Mouse (Mus musculus) adrenal gland, postnatal 0 days (tissue): ENCODE data around the gene Ube2l6. TPM values are rescaled to one million over a fixed set of nuclear protein-coding genes. Genes with fewer than 3 reads are reported as not detected.

Experiments
- polyA plus RNA-seq: library from polyadenylated mRNA; unstranded; fragments of >200 nt; fragmentation: Nextera tagmentation; extraction: Ambion mirVana; gene quantifications from 2 replicates; pipeline ENCODE4 v1.2.1, GENCODE M21; 2015

Gene Ube2l6
- polyA plus RNA-seq = 87.6 and 101 TPM in 2 replicates

DNA sequence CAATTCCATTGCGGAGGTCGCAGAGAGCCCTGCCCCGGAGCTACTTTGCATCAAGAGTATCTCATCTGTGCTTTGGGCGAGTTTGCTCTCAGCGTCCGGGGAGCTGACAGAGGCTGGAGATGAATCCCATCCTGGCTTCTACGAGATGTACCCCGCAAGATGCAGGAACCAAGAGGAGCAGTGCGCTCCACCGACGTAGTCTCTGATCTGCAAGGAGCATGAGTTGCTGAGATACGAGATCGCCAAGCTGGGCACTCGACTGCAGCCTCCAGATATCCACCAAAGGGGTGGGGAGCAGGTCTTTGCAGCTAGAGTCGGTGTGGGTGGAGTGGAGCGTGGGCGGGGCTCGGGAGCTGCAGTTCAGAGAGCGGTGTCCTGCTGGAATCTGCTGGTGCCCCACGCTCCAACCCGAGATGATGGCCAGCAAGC lies at the start of gene Ube2l6:
Gene Ube2l6 (plus strand): TSS at position 336 of the 429 bp plus-strand sequence.

DNA sequence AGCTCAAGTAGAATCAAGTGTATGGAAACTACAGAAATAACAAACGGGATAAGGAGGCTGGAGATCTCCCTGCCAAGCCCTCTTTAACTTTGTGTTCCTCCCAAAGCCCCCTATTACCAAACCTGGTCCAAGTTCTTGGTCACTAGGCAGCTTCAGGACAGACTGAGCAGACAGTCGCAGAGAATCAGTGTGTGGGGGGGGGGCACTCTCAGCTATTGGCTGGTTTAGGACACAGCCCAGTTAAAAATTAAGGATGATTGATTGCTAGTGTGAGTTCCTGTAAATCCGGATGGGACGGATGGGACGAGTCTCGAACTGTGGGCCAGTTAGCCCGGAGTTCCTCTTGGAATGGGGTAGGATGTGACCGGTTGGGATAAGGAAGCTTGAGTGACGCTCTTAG lies 23.4 kb upstream of the Ube2l6 start, which contains the start of gene Serping1:
Gene Serping1 (minus strand): TSS at position 204 of the 400 bp plus-strand sequence.

DNA sequence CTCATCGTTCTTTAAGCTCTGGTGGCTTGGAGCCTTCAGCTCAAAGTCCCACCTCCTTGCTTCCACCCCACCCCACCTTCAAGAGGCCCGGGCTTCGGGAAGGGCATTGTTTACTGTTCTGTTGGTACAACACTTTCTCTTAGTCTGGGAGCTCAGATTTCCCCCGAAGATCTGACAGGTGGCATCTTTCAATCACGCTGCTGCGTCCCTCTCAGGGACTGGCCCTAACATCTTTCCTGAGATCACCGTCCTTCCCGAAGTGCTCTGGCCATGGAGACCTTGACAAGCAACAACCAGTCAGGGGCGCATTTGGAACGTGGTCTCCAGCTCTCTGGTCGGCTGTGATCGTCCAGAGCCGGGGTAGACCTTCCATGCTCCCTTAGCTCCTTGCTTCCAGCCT lies 23.9 kb downstream of the Ube2l6 start, which contains the start of gene Smtnl1:
Gene Smtnl1 (minus strand): TSS at position 101 of the 400 bp plus-strand sequence.

DNA sequence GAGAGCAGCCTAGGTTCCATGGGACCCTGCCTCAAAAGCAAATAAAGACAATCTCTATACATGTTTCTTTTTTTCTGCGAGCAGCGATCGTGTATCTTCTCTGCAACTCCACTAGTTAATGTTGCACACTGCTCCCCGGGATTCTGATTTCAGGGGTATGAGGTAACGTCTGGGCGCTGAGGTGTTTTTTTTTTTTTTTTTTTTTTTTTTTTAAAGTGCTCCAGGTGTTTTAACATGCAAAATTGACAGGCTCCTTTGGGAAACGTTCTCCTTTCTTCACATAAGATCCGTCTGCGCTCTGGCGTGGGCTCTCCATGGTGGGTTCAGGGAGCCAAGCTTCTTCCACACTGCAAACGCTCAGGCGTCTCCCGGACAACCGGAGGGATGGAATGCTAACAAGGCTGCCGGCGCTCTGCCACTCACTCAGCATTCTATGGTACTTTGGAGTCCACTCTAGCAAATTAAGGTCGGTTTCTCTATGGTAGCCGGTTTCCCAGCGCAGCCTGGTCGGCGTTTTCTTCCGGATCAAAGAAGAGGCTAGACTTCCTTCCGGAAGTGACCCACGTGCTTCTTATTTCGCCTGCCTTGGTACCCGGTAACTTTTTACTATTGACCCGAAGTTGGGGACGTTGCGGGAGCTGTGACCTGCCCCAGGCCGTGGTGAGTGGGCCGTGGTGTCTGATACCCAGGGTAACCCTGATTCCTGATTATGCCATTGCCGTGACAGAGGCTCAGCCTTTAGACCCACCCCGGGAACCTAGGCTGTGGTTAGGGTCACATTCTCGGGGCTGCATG lies 28.1 kb downstream of the Ube2l6 start, which contains the start of gene Timm10:
Gene Timm10 (plus strand): TSS at position 510 of the 795 bp plus-strand sequence.

DNA sequence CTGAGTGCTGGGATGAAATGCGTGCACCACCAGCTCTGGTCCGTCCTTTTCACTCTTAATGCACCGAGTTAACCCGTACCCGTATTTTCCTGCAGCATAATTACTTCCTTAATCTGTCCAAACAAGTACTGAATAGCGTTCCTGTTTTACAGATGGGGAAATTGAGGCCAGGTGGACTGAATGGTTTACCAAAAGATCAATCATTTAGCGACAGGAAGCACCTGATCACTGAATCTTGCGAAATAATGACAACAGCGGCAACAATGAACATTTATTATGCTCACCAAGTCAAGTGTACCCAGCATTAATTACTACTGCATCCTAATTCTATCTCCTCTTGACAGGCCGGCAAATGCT lies 39.9 kb downstream of the Ube2l6 start, which contains the start of gene Slc43a1:
Gene Slc43a1 (plus strand): TSS at position 258 of the 357 bp plus-strand sequence.

Other genes with a start within 250 kb of the Ube2l6 start
- 25.1 and 30.6 TPM in 2 replicates for gene Ctnnd1, start 148.1 kb upstream of the Ube2l6 start, polyA plus RNA-seq
- 0.08 and 0.09 TPM in 2 replicates for gene Btbd18, start 139.7 kb upstream of the Ube2l6 start, polyA plus RNA-seq
- gene Selenoh, start 128.1 kb upstream of the Ube2l6 start, polyA plus RNA-seq = 175 and 211 TPM in 2 replicates
- gene Gm28635, start 120.8 kb upstream of the Ube2l6 start, polyA plus RNA-seq = not detected in 2 replicates
- 18.0 and 23.4 TPM in 2 replicates for gene Med19, start 120.4 kb upstream of the Ube2l6 start, polyA plus RNA-seq
- gene Tmx2, start 119.7 kb upstream of the Ube2l6 start, polyA plus RNA-seq = 93.5 and 140 TPM in 2 replicates
- gene Zdhhc5, start 83.6 kb upstream of the Ube2l6 start, polyA plus RNA-seq = 13.4 and 19.9 TPM in 2 replicates
- gene Clp1, start 71.5 kb upstream of the Ube2l6 start, polyA plus RNA-seq = 19.0 and 23.4 TPM in 2 replicates
- 6.7 and 9.9 TPM in 2 replicates for gene Ypel4, start 64.8 kb upstream of the Ube2l6 start, polyA plus RNA-seq
- 4.4 and 6.0 TPM in 2 replicates for gene Gm19426, start 55.2 kb upstream of the Ube2l6 start, polyA plus RNA-seq
- 239 and 418 TPM in 2 replicates for gene Serping1, start 23.4 kb upstream of the Ube2l6 start, polyA plus RNA-seq
- 0.95 TPM in 1 of 2 replicates, not detected in the other for gene Smtnl1, start 23.8 kb downstream of the Ube2l6 start, polyA plus RNA-seq
- gene Timm10, start 28.2 kb downstream of the Ube2l6 start, polyA plus RNA-seq = 55.4 and 80.7 TPM in 2 replicates
- gene Slc43a1, start 40.0 kb downstream of the Ube2l6 start, polyA plus RNA-seq = 9.4 and 10.7 TPM in 2 replicates
- 1.1 and 1.3 TPM in 2 replicates for gene Rtn4rl2, start 87.9 kb downstream of the Ube2l6 start, polyA plus RNA-seq
- gene Slc43a3, start 137.8 kb downstream of the Ube2l6 start, polyA plus RNA-seq = 60.8 and 62.7 TPM in 2 replicates
- gene Prg2, start 181.6 kb downstream of the Ube2l6 start, polyA plus RNA-seq = 1.3 and 1.7 TPM in 2 replicates
- not detected in 2 replicates for gene Prg3, start 189.4 kb downstream of the Ube2l6 start, polyA plus RNA-seq
- gene Ssrp1, start 238.4 kb downstream of the Ube2l6 start, polyA plus RNA-seq = 81.0 and 119 TPM in 2 replicates
- gene P2rx3, start 238.6 kb downstream of the Ube2l6 start, polyA plus RNA-seq = 0.63 and 0.68 TPM in 2 replicates
- gene Tnks1bp1, start 249.2 kb downstream of the Ube2l6 start, polyA plus RNA-seq = 20.9 and 23.5 TPM in 2 replicates